Mouse (Mus musculus): ENCODE measurements around the gene Ptpn23.

DNA sequence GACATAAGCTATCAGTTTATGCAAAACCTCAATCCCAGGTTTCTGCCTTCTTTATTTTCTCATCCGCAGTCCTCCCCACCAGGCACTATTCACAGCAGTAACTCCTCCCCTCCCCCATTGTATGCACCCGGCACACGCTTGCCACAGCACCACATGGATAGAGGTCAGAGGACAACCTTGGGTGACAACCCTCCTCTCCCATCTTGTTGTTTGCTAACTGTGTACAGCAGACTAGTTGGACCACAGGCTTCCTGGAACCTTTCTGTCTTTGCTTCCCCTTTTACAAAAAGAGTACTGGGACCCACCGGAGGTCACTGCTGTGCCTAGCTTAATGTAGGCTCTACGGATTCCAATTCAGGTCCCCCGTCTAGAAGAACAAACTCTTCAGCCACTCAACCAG lies 32.5 kb upstream of the Ptpn23 start:
- TF ChIP-seq TAL1 (IDR thresholded peaks at IDR 0.05; ENCODE audit: low read length), result no peak
- no peak for TF ChIP-seq GATA1 (IDR thresholded peaks at IDR 0.05; ENCODE audit: low read length)
